Mouse (Mus musculus): ENCODE results near the gene Sh2b3. TPM values are rescaled to one million over a fixed set of nuclear protein-coding genes. Genes with fewer than 3 reads are reported as not detected.
A peak's percentile ranks its signal among the peaks of the same experiment; 100 is the strongest.

The Sh2b3 gene
- polyA plus RNA-seq, 1 experiment from 2014 or later, result 8.8 TPM

GRCm38 (mm10) chr5:121867963-121868362, 30.5 kb upstream of the Sh2b3 start:
- Histone ChIP-seq H3K4me3 (replicated peaks; ENCODE audit: low read length) (no peak overlapping the region), H3K36me3 (ENCODE audit: control insufficient read depth, insufficient read depth, low read length) (no peaks in the 10 kb centered on the region), H3K9ac (ENCODE audit: low read length) (peak overlapping the region; percentile 7; the same call in 1 of the 2 replicates), H3K4me1 (ENCODE audit: control insufficient read depth, insufficient read depth, low read length) (peaks cover 4% of the 10 kb centered on the region; the same call in 1 of the 2 replicates), H3K27me3 (ENCODE audit: control insufficient read depth, insufficient read depth, low read length) (no peaks in the 10 kb centered on the region), H3K9me3 (replicated peaks; ENCODE audit: control insufficient read depth, low read length) (no peaks in the 10 kb centered on the region), H3K27ac (ENCODE audit: low read length) (no peak overlapping the region), H3K4me2 (ENCODE audit: low read depth, low read length) (no peak overlapping the region)
- peak; percentile 39; the same call in 1 of the 2 replicates for ATAC-seq (ENCODE audit: insufficient read depth, low FRiP score)
- 64% methylated on average over 5 of the region's 5 CpGs for WGBS

GRCm38 (mm10) chr5:121864330-121864729, 26.9 kb upstream of the Sh2b3 start:
- Histone ChIP-seq H3K4me3 (replicated peaks; ENCODE audit: low read length) (0 out of 2 replicates have a peak overlapping the region, but pooled peaks have one; percentile 11), H3K4me1 (ENCODE audit: control insufficient read depth, insufficient read depth, low read length) (no peaks in the 10 kb centered on the region; the same call in 1 of the 2 replicates), H3K4me2 (ENCODE audit: low read depth, low read length) (peak overlapping the region; percentile 39), H3K36me3 (ENCODE audit: control insufficient read depth, insufficient read depth, low read length) (no peaks in the 10 kb centered on the region), H3K27me3 (ENCODE audit: control insufficient read depth, insufficient read depth, low read length) (no peaks in the 10 kb centered on the region), H3K9me3 (replicated peaks; ENCODE audit: control insufficient read depth, low read length) (no peaks in the 10 kb centered on the region), H3K27ac (ENCODE audit: low read length) (no peak overlapping the region), H3K9ac (ENCODE audit: low read length) (peak overlapping the region; percentile 55)
- WGBS, result 12% methylated on average over 10 of the region's 11 CpGs
- ATAC-seq (ENCODE audit: insufficient read depth, low FRiP score), result no peak

GRCm38 (mm10) chr5:121861964-121862363, 24.5 kb upstream of the Sh2b3 start:
- WGBS, result 41% methylated on average over 5 of the region's 5 CpGs

GRCm38 (mm10) chr5:121858427-121858826, 21.0 kb upstream of the Sh2b3 start:
- Histone ChIP-seq H3K4me2 (ENCODE audit: low read depth, low read length) (no peak overlapping the region), H3K27ac (ENCODE audit: low read length) (no peak overlapping the region), H3K27me3 (ENCODE audit: control insufficient read depth, insufficient read depth, low read length) (no peaks in the 10 kb centered on the region), H3K4me1 (ENCODE audit: control insufficient read depth, insufficient read depth, low read length) (peaks cover 4% of the 10 kb centered on the region; the same call in 1 of the 2 replicates), H3K36me3 (ENCODE audit: control insufficient read depth, insufficient read depth, low read length) (0 out of 2 replicates have a peak, but pooled peaks cover under 1% of the 10 kb centered on the region), H3K4me3 (replicated peaks; ENCODE audit: low read length) (no peak overlapping the region), H3K9me3 (replicated peaks; ENCODE audit: control insufficient read depth, low read length) (no peaks in the 10 kb centered on the region), H3K9ac (ENCODE audit: low read length) (no peak overlapping the region)
- WGBS, result 79% methylated on average over 12 of the region's 12 CpGs
- ATAC-seq (ENCODE audit: insufficient read depth, low FRiP score), result no peak

More at GRCm38 (mm10) chr5:121861964-121862363, 24.5 kb upstream of the Sh2b3 start:
- H3K4me2 ChIP-seq (ENCODE audit: low read depth, low read length), result no peak overlapping the region
- no peak for ATAC-seq (ENCODE audit: insufficient read depth, low FRiP score)
- H3K27me3 ChIP-seq (ENCODE audit: control insufficient read depth, insufficient read depth, low read length), result no peaks in the 10 kb centered on the region
- H3K4me3 ChIP-seq (replicated peaks; ENCODE audit: low read length), result no peak overlapping the region
- no peak overlapping the region for H3K9ac ChIP-seq (ENCODE audit: low read length)
- no peak overlapping the region for H3K27ac ChIP-seq (ENCODE audit: low read length)
- H3K4me1 ChIP-seq (ENCODE audit: control insufficient read depth, insufficient read depth, low read length), result no peaks in the 10 kb centered on the region; the same call in 1 of the 2 replicates
- no peaks in the 10 kb centered on the region for H3K36me3 ChIP-seq (ENCODE audit: control insufficient read depth, insufficient read depth, low read length)
- H3K9me3 ChIP-seq (replicated peaks; ENCODE audit: control insufficient read depth, low read length), result no peaks in the 10 kb centered on the region

GRCm38 (mm10) chr5:121856740-121857139, 19.3 kb upstream of the Sh2b3 start:
- H3K4me1 ChIP-seq (ENCODE audit: control insufficient read depth, insufficient read depth, low read length), result peaks cover 9% of the 10 kb centered on the region
- ATAC-seq (ENCODE audit: insufficient read depth, low FRiP score), result no peak
- no peaks in the 10 kb centered on the region for H3K9me3 ChIP-seq (replicated peaks; ENCODE audit: control insufficient read depth, low read length)
- 79% methylated on average over 11 of the region's 11 CpGs for WGBS
- H3K4me2 ChIP-seq (ENCODE audit: low read depth, low read length), result no peak overlapping the region
- no peak overlapping the region for H3K27ac ChIP-seq (ENCODE audit: low read length)
- no peak overlapping the region for H3K9ac ChIP-seq (ENCODE audit: low read length)
- no peak overlapping the region for H3K4me3 ChIP-seq (replicated peaks; ENCODE audit: low read length)
- no peaks in the 10 kb centered on the region for H3K27me3 ChIP-seq (ENCODE audit: control insufficient read depth, insufficient read depth, low read length)
- peaks cover 9% of the 10 kb centered on the region for H3K36me3 ChIP-seq (ENCODE audit: control insufficient read depth, insufficient read depth, low read length)

- Histone ChIP-seq H3K4me2 (ENCODE audit: low read depth, low read length) (no peak overlapping the region), H3K4me1 (ENCODE audit: control insufficient read depth, insufficient read depth, low read length) (peaks cover 19% of the 10 kb centered on the region), H3K36me3 (ENCODE audit: control insufficient read depth, insufficient read depth, low read length) (peaks cover 9% of the 10 kb centered on the region), H3K27ac (ENCODE audit: low read length) (no peak overlapping the region), H3K4me3 (replicated peaks; ENCODE audit: low read length) (no peak overlapping the region), H3K9ac (ENCODE audit: low read length) (no peak overlapping the region), H3K27me3 (ENCODE audit: control insufficient read depth, insufficient read depth, low read length) (no peaks in the 10 kb centered on the region), H3K9me3 (replicated peaks; ENCODE audit: control insufficient read depth, low read length) (no peaks in the 10 kb centered on the region)
- no peak for ATAC-seq (ENCODE audit: insufficient read depth, low FRiP score)
- WGBS, result 69% methylated on average over 10 of the region's 10 CpGs
Observed at GRCm38 (mm10) chr5:121854768-121855167, 17.3 kb upstream of the Sh2b3 start.

GRCm38 (mm10) chr5:121853368-121854051, 16.1 kb upstream of the Sh2b3 start:
- WGBS, result 71% methylated on average over 9 of the region's 9 CpGs
- Histone ChIP-seq H3K27ac (ENCODE audit: low read length) (peak overlapping the region; percentile 71), H3K27me3 (ENCODE audit: control insufficient read depth, insufficient read depth, low read length) (no peaks in the 10 kb centered on the region), H3K4me2 (ENCODE audit: low read depth, low read length) (no peak overlapping the region), H3K9ac (ENCODE audit: low read length) (no peak overlapping the region), H3K9me3 (replicated peaks; ENCODE audit: control insufficient read depth, low read length) (no peaks in the 10 kb centered on the region), H3K4me3 (replicated peaks; ENCODE audit: low read length) (no peak overlapping the region), H3K4me1 (ENCODE audit: control insufficient read depth, insufficient read depth, low read length) (peaks cover 22% of the 10 kb centered on the region), H3K36me3 (ENCODE audit: control insufficient read depth, insufficient read depth, low read length) (peaks cover 9% of the 10 kb centered on the region)
- peak; percentile 52 for ATAC-seq (ENCODE audit: insufficient read depth, low FRiP score)

GRCm38 (mm10) chr5:121849478-121850349, 12.3 kb upstream of the Sh2b3 start:
- H3K27ac ChIP-seq (ENCODE audit: low read length), result peak overlapping the region; percentile 56
- H3K9ac ChIP-seq (ENCODE audit: low read length), result peak overlapping the region; percentile 83
- WGBS, result 32% methylated on average over 20 of the region's 20 CpGs
- H3K9me3 ChIP-seq (replicated peaks; ENCODE audit: control insufficient read depth, low read length), result no peaks in the 10 kb centered on the region
- peak overlapping the region; percentile 85 for H3K4me3 ChIP-seq (replicated peaks; ENCODE audit: low read length)
- no peak for ATAC-seq (ENCODE audit: insufficient read depth, low FRiP score)
- peaks cover 9% of the 10 kb centered on the region for H3K36me3 ChIP-seq (ENCODE audit: control insufficient read depth, insufficient read depth, low read length)
- peak overlapping the region; percentile 57 for H3K4me2 ChIP-seq (ENCODE audit: low read depth, low read length)
- H3K4me1 ChIP-seq (ENCODE audit: control insufficient read depth, insufficient read depth, low read length), result peaks cover 25% of the 10 kb centered on the region
- H3K27me3 ChIP-seq (ENCODE audit: control insufficient read depth, insufficient read depth, low read length), result no peaks in the 10 kb centered on the region

- H3K36me3 ChIP-seq (ENCODE audit: control insufficient read depth, insufficient read depth, low read length), result peaks cover 9% of the 10 kb centered on the region
- WGBS, result under 1% methylated on average over 38 of the region's 42 CpGs
- peak within 1 kb of the TSS; percentile 92 for H3K27ac ChIP-seq (ENCODE audit: low read length)
- peaks cover 2% of the 10 kb centered on the region for H3K27me3 ChIP-seq (ENCODE audit: control insufficient read depth, insufficient read depth, low read length)
- no peaks in the 10 kb centered on the region for H3K9me3 ChIP-seq (replicated peaks; ENCODE audit: control insufficient read depth, low read length)
- H3K4me3 ChIP-seq (replicated peaks; ENCODE audit: low read length), result peak within 1 kb of the TSS; percentile 85
- H3K4me1 ChIP-seq (ENCODE audit: control insufficient read depth, insufficient read depth, low read length), result peaks cover 24% of the 10 kb centered on the region
- peak within 1 kb of the TSS; percentile 83 for H3K9ac ChIP-seq (ENCODE audit: low read length)
- peak within 1 kb of the TSS; percentile 91 for H3K4me2 ChIP-seq (ENCODE audit: low read depth, low read length)
- ATAC-seq (ENCODE audit: insufficient read depth, low FRiP score), result peak; percentile 92
Observed at GRCm38 (mm10) chr5:121848743-121849142, 11.3 kb upstream of the Sh2b3 start, which contains the start of gene Pheta1. Pheta1 (plus strand) TSS chr5:121848984.

Measured in stomach, embryonic 16.5 days (tissue).